10 mouse cellular contexts compared by ENCODE assay signal in genomic region chr7:80715306-80715705, GRCm38 (mm10). TPM values are rescaled to one million over a fixed set of nuclear protein-coding genes. Genes with fewer than 3 reads are reported as not detected.
DNase-seq lines count a peak whose midpoint lies in the region; ATAC-seq and TF ChIP-seq lines count a peak whose summit lies in the region.
"Had no signal": no experiment of that assay in that cellular context is flagged by ENCODE, and none has a peak within 500 bp of the region (broad histone marks: within the 10 kb centered on the region; RNA-seq: fewer than 3 reads in every experiment).

No protein-coding gene starts in this region.

- H3K79me3 ChIP-seq in C2C12 (ENCODE audit: low read depth) = no peaks in the 10 kb centered on the region

- H3K27me3 ChIP-seq in forebrain, postnatal 0 days (ENCODE audit: insufficient read depth, low read length) = no peaks in the 10 kb centered on the region
- H3K27me3 ChIP-seq in forebrain, embryonic 14.5 days (replicated peaks; ENCODE audit: control insufficient read depth, insufficient read depth, low read length) = no peaks in the 10 kb centered on the region
- H3K27me3 ChIP-seq in C2C12 (ENCODE audit: control insufficient read depth, insufficient read depth, insufficient read length) = no peaks in the 10 kb centered on the region
- H3K27me3 ChIP-seq in megakaryocyte, embryonic 14.5 days (replicated peaks) = no peaks in the 10 kb centered on the region
- H3K27me3 ChIP-seq: forebrain, embryonic 13.5 days had no signal

- H3K9me3 ChIP-seq in forebrain, postnatal 0 days (ENCODE audit: low read length) = no peaks in the 10 kb centered on the region
- H3K9me3 ChIP-seq in forebrain, embryonic 14.5 days (replicated peaks; ENCODE audit: control insufficient read depth, low read length) = no peaks in the 10 kb centered on the region
- H3K9me3 ChIP-seq in megakaryocyte, embryonic 14.5 days = no peaks in the 10 kb centered on the region
- H3K9me3 ChIP-seq: forebrain, embryonic 13.5 days had no signal

- H3K4me2 ChIP-seq in forebrain, postnatal 0 days (ENCODE audit: low read depth) = no peak overlapping the region
- no peak overlapping the region for H3K4me2 ChIP-seq in forebrain, embryonic 14.5 days (ENCODE audit: low read length)
- H3K4me2 ChIP-seq: forebrain, embryonic 13.5 days had no signal

- peak; percentile 67 for ATAC-seq in forebrain, postnatal 0 days
- no peak for ATAC-seq in forebrain, embryonic 14.5 days
- ATAC-seq: forebrain, embryonic 13.5 days had no signal

- no peak overlapping the region for H3ac ChIP-seq in C2C12 (ENCODE audit: control insufficient read depth, insufficient read length, low read depth)

- H3K4me1 ChIP-seq in forebrain, postnatal 0 days (ENCODE audit: insufficient read depth) = no peaks in the 10 kb centered on the region
- no peaks in the 10 kb centered on the region for H3K4me1 ChIP-seq in forebrain, embryonic 14.5 days (ENCODE audit: control insufficient read depth, insufficient read depth, low read length)
- peaks cover 48% of the 10 kb centered on the region for H3K4me1 ChIP-seq in megakaryocyte, embryonic 14.5 days
- H3K4me1 ChIP-seq: forebrain, embryonic 13.5 days had no signal

- H3K27ac ChIP-seq in forebrain, postnatal 0 days (ENCODE audit: low read depth, low read length) = no peak overlapping the region
- no peak overlapping the region for H3K27ac ChIP-seq in forebrain, embryonic 14.5 days (ENCODE audit: low read depth, low read length)
- H3K27ac ChIP-seq: forebrain, embryonic 13.5 days had no signal

- TF ChIP-seq CTCF in forebrain, postnatal 0 days (IDR thresholded peaks at IDR 0.05; ENCODE audit: low read depth) = no peak
- TF ChIP-seq CTCF in C2C12 (IDR thresholded peaks at IDR 0.05; ENCODE audit: control insufficient read depth, insufficient read depth, insufficient read length) = no peak

- no peak overlapping the region for H3K9ac ChIP-seq in forebrain, postnatal 0 days
- H3K9ac ChIP-seq in forebrain, embryonic 14.5 days (ENCODE audit: low read length) = no peak overlapping the region
- H3K9ac ChIP-seq: forebrain, embryonic 13.5 days had no signal

- DNase-seq in forebrain, postnatal 0 days = no peak
- no peak for DNase-seq in forebrain, embryonic 14.5 days (ENCODE audit: low spot score)
- DNase-seq in fibroblast of lung, adult 2 months (ENCODE audit: low read depth) = peak; percentile 33
- DNase-seq in thymus, postnatal 14 days = no peak
- no peak for DNase-seq in spleen, postnatal 14 days (ENCODE audit: low spot score in 2 of 2)
- DNase-seq in natural killer cell, adult 2 months (ENCODE audit: low spot score in 2 of 2) = no peak
- DNase-seq: lung, postnatal 36 days had no signal

- WGBS in forebrain, postnatal 0 days = 92% methylated on average over 7 of the region's 7 CpGs
- WGBS in forebrain, embryonic 14.5 days = 92% methylated on average over 7 of the region's 7 CpGs

- H3K4me3 ChIP-seq in forebrain, postnatal 0 days (ENCODE audit: low read depth, low read length) = no peak overlapping the region
- no peak overlapping the region for H3K4me3 ChIP-seq in forebrain, embryonic 14.5 days (ENCODE audit: low read depth, low read length)
- no peak overlapping the region for H3K4me3 ChIP-seq in C2C12 (ENCODE audit: insufficient read depth, poor library complexity, severe bottlenecking)
- H3K4me3 ChIP-seq in megakaryocyte, embryonic 14.5 days (replicated peaks) = peak overlapping the region; percentile 88
- H3K4me3 ChIP-seq: forebrain, embryonic 13.5 days had no signal

- H3K36me3 ChIP-seq in forebrain, postnatal 0 days (ENCODE audit: insufficient read depth) = peaks cover 64% of the 10 kb centered on the region
- peaks cover 38% of the 10 kb centered on the region; the same call in 1 of the 2 replicates for H3K36me3 ChIP-seq in forebrain, embryonic 14.5 days (ENCODE audit: control insufficient read depth, insufficient read depth, low read length)
- H3K36me3 ChIP-seq in C2C12 (ENCODE audit: control insufficient read depth, insufficient read depth) = peaks cover 81% of the 10 kb centered on the region
- peaks cover 78% of the 10 kb centered on the region for H3K36me3 ChIP-seq in megakaryocyte, embryonic 14.5 days (replicated peaks; ENCODE audit: low read length)

- no peaks in the 10 kb centered on the region for H3K79me2 ChIP-seq in C2C12 (ENCODE audit: control insufficient read depth, insufficient read depth)

TF ChIP-seq in C2C12, 6 proteins besides CTCF, POLR2A, EP300 and RAD21:
- TF ChIP-seq USF1 (IDR thresholded peaks at IDR 0.05; ENCODE audit: low read depth) = no peak
- TF ChIP-seq MYOD1 (IDR thresholded peaks at IDR 0.05; ENCODE audit: control insufficient read depth, insufficient read length, low read depth) = no peak
- peak; percentile 65 for TF ChIP-seq FOSL1 (IDR thresholded peaks at IDR 0.05; ENCODE audit: insufficient read depth, low read length, poor library complexity, severe bottlenecking)
- TF ChIP-seq MAX (IDR thresholded peaks at IDR 0.05) = peak; percentile 17
- TF ChIP-seq MYOG (IDR thresholded peaks at IDR 0.05; ENCODE audit: control insufficient read depth, extremely low read depth, insufficient read length) = no peak
- peak; percentile 34 for TF ChIP-seq CEBPB (IDR thresholded peaks at IDR 0.05; ENCODE audit: low read depth)

RNA-seq across cellular contexts. Expression of gene Crtc3, which starts 26.6 kb away (rescaled TPM):
- total RNA-seq in forebrain, postnatal 0 days (2014; rRNA removed) = 14.8 and 17.8 TPM in 2 replicates
- 10.6 and 14.2 TPM in 2 replicates for polyA plus RNA-seq in forebrain, postnatal 0 days (2015; fragmentation: Nextera tagmentation; extraction: Ambion mirVana)
- polyA plus RNA-seq in forebrain, embryonic 14.5 days (2014; fragmentation: Nextera tagmentation; extraction: Ambion mirVana) = 7.9 and 10.6 TPM in 2 replicates
- 6.4 TPM for polyA plus RNA-seq in C2C12 (2012; fragmentation: generic; extraction: Trizol)
- polyA plus RNA-seq in megakaryocyte, embryonic 14.5 days (2012; ENCODE audit: insufficient read depth, low replicate concordance) = 9.4 and 13.7 TPM in 2 replicates
